Mouse (Mus musculus) lung, postnatal 36 days (tissue): ENCODE results near the gene Mmp15.
"Not testable (repeated sequence)": the region's sequence is repeated elsewhere in the genome, so short reads cannot be mapped to it uniquely, and the experiment has no call there.

Source experiments
- DNase-seq: peaks from one replicate; pipeline ENCODE4 v3.0.0; 2022; ENCODE audit warnings: mixed read lengths

Gene Mmp15

GRCm38 (mm10) chr8:95378928-95379327 is 26.9 kb downstream of the Mmp15 start:
- DNase-seq = not testable (repeated sequence)

GRCm38 (mm10) chr8:95380953-95381352 is 28.9 kb downstream of the Mmp15 start:
- DNase-seq = peak; percentile 76

GRCm38 (mm10) chr8:95381595-95381994 is 29.5 kb downstream of the Mmp15 start:
- no peak for DNase-seq

GRCm38 (mm10) chr8:95384501-95384900 is 32.4 kb downstream of the Mmp15 start:
- peak; percentile 59 for DNase-seq

DNA sequence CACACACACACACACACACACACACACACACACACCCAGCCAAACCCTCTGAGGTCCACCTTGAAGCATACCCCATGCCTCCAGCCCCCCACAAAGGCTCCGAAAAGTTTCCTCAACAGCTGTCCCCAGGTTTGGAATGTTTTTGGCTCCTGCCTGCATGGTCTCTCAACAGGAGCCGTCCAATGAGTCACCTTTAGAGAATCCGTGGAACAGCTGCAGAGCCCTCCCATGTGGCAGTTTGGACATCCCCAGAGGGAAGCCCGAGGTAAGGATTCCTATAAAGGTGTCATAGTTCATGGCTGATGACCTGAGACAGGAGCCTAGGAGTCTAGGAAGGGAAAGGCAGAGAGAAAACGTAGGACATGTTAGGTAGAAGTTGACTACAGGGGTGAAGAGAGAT is 34.0 kb downstream of the Mmp15 start:
- no peak for DNase-seq

- no peak for DNase-seq
Observed at GRCm38 (mm10) chr8:95387221-95387620, 35.2 kb downstream of the Mmp15 start.

DNA sequence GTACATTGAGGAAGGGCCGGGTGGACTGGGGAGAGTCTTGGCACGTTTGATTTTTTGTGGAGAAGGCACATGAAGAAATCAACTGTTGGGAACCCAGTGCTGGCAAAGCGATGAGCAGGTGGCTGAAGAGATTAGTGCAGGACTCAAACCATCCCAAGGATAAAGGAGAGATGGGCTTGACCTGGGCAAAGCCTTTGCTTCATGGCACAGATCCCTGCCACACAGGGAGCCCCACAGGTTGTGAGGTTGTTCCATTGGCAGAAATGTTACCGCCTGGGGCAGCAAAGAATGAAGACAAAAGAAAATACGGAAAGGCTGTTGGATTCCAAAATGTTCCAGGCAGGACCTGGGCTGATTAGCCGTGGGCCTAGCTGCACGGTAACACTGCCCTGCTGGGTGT is 35.9 kb downstream of the Mmp15 start:
- no peak for DNase-seq

DNA sequence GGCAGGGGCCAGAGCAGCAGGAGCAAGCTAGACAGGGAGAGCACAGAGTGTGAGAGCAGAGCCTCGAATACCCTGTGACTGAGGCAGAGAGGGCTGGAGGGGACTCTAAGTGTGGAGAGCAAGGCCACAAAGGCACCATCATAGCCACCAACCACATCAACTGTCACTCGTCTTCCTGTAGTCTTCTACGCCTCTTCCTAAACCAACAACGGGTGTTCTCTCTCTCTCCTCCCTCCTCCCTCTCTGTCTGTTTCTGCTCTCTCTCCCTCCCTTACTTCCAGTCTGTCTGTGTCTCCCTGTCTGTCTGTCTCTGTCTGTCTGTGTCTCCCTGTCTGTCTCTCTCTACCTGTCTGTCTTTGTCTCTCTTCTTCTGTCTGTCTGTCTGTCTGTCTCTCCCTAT is 38.2 kb downstream of the Mmp15 start:
- DNase-seq = no peak

GRCm38 (mm10) chr8:95391101-95391500 is 39.0 kb downstream of the Mmp15 start:
- no peak for DNase-seq

GRCm38 (mm10) chr8:95392604-95393003 is 40.5 kb downstream of the Mmp15 start:
- DNase-seq = peak; percentile 54

GRCm38 (mm10) chr8:95395186-95395918 is 43.3 kb downstream of the Mmp15 start:
- no peak for DNase-seq

GRCm38 (mm10) chr8:95396752-95397151 is 44.7 kb downstream of the Mmp15 start:
- DNase-seq = no peak

- no peak for DNase-seq
Observed at GRCm38 (mm10) chr8:95397201-95397600, 45.1 kb downstream of the Mmp15 start.

GRCm38 (mm10) chr8:95399131-95399530 is 47.1 kb downstream of the Mmp15 start:
- no peak for DNase-seq

DNA sequence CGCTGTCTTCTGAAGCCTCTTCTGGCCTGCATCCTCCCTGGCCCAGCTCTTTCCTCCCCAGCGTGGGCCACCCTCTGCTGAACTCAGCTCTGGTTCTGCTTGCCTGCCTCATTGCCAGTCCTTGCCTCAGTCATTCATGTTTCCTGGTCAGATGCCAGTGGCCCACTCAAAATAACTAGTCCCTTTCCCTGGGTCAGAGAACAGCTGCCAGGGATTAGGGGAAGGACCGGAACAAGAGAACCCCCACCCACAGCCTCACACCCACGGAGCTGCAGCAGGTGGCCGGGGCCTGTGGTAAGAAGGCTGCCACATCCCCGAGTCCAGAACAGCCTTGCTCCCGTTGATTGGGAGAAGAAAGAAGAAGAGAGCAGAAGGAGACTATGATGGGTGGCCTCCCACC is 49.0 kb downstream of the Mmp15 start:
- DNase-seq = no peak

GRCm38 (mm10) chr8:95409518-95409917 is 57.5 kb downstream of the Mmp15 start:
- DNase-seq = peak; percentile 78

- DNase-seq = peak; percentile 82
Observed at GRCm38 (mm10) chr8:95411309-95411972, 59.4 kb downstream of the Mmp15 start.

- no peak for DNase-seq
Observed at GRCm38 (mm10) chr8:95422193-95422810, 70.2 kb downstream of the Mmp15 start.
